Mouse (Mus musculus) C2C12 (cell line): ENCODE results near the gene Ugt2b5. TPM values are rescaled to one million over a fixed set of nuclear protein-coding genes. Genes with fewer than 3 reads are reported as not detected.

Experiments
- H3K27me3 ChIP-seq: one replicate; pipeline ENCODE4 v1.6.1; 2011; ENCODE audit not compliant: control insufficient read depth, insufficient read depth, insufficient read length
- H3K36me3 ChIP-seq: one replicate; pipeline ENCODE4 v1.6.1; 2011; ENCODE audit not compliant: control insufficient read depth, insufficient read depth
- H3K4me3 ChIP-seq: one replicate; pipeline ENCODE4 v1.5.1; 2011; ENCODE audit warnings: mild to moderate bottlenecking, control low read depth; ENCODE audit not compliant: poor library complexity, insufficient read depth, severe bottlenecking
- H3K79me2 ChIP-seq: one replicate; pipeline ENCODE4 v1.6.1; 2011; ENCODE audit not compliant: control insufficient read depth, insufficient read depth
- H3K79me3 ChIP-seq: one replicate; pipeline ENCODE4 v1.6.1; 2011; ENCODE audit warnings: low read depth, control low read depth
- H3ac ChIP-seq: one replicate; pipeline ENCODE3; 2011; ENCODE audit warnings: low read depth; ENCODE audit not compliant: control insufficient read depth, insufficient read length
- CEBPB ChIP-seq: IDR thresholded peaks from one replicate; pipeline ENCODE4 v1.6.1; 2011; ENCODE audit warnings: low read depth, mild to moderate bottlenecking, control low read depth, moderate library complexity
- CTCF ChIP-seq: IDR thresholded peaks from one replicate; pipeline ENCODE4 v1.5.1; 2011; ENCODE audit not compliant: control insufficient read depth, insufficient read depth, insufficient read length
- FOSL1 ChIP-seq: IDR thresholded peaks from one replicate; pipeline ENCODE4 v1.8.0; 2011; ENCODE audit warnings: mild to moderate bottlenecking, low read length; ENCODE audit not compliant: poor library complexity, insufficient read depth, severe bottlenecking
- MAX ChIP-seq: IDR thresholded peaks from one replicate; pipeline ENCODE4 v1.6.1; 2011; ENCODE audit warnings: mild to moderate bottlenecking, control low read depth
- MYOD1 ChIP-seq: IDR thresholded peaks from one replicate; pipeline ENCODE4 v1.6.1; 2011; ENCODE audit warnings: low read depth; ENCODE audit not compliant: control insufficient read depth, insufficient read length
- MYOG ChIP-seq: IDR thresholded peaks from one replicate; pipeline ENCODE4 v1.6.1; 2011; ENCODE audit not compliant: control insufficient read depth, insufficient read length; ENCODE audit errors: extremely low read depth
- USF1 ChIP-seq: IDR thresholded peaks from one replicate; pipeline ENCODE4 v1.6.1; 2011; ENCODE audit warnings: low read depth, mild to moderate bottlenecking, control low read depth, moderate library complexity
- polyA plus RNA-seq: library from polyadenylated mRNA; unstranded; fragments of >200 nt; fragmentation: generic; extraction: Trizol; gene quantifications from one replicate; pipeline ENCODE4 v1.2.1, GENCODE M21; 2012; ENCODE audit warnings: missing spikeins

Ugt2b5 gene
- polyA plus RNA-seq, 1 experiment = not detected

DNA sequence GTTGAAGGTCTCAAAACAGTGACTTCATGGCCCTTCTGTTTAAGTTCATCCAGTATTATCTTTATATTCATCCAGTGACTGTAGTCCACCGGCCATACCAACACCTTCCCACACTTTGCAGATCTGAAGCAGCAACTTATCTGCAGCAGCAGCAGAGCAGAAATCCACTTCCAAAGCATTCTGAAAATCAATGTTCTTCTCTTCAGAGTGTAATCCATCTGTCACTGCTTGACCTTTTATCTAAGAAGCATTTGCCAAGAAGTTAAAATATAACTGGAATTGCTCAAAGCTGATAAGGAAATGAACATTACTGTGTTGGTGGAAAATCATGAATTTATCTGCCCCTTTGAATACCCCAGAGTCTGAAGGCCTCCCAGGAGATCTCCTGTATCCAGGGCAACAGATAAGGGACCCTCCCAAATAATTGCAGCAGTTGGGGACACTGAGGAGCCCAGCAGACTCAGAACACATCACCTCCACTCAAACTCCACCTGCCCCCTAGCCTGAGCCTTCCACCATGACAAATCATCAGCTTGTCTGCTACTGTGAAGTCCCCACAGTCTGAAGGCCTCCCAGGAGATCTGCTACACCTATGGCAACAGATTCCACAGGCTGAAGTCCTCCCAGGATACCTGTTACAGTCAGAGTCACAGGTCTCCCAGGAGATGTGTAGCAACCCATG lies 47.6 kb downstream of the Ugt2b5 start, which contains the start of gene Ugt2b36:
Gene Ugt2b36 (minus strand): TSS at position 210 of the 682 bp plus-strand sequence.
- Histone ChIP-seq H3K79me3 (no peaks in the 10 kb centered on the region), H3K79me2 (no peaks in the 10 kb centered on the region), H3ac (no peak within 1 kb of the TSS), H3K36me3 (no peaks in the 10 kb centered on the region), H3K4me3 (no peak within 1 kb of the TSS), H3K27me3 (no peaks in the 10 kb centered on the region)
- TF ChIP-seq MAX = no peak
- no peak for TF ChIP-seq USF1
- TF ChIP-seq MYOG = no peak
- TF ChIP-seq CTCF = no peak
- no peak for TF ChIP-seq MYOD1
- no peak for TF ChIP-seq FOSL1
- TF ChIP-seq CEBPB = no peak

DNA sequence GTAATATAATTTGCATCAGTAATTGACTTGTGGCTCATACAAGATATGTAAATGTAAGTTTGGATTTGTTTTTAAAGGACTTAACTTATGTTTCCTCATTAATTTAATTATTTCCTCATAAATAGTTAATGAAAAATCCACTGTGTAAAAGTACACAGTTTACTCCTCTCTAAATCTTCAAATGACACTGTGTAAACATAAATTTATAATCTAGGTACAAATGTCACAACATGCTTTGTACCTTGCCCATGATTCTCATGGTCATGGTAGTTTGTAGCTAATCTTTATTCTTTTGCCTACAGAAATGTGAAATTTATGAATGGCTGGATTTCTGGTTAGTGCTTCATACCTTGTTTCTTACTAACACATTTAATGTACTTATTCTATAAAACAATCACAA lies 49.0 kb downstream of the Ugt2b5 start:
- Histone ChIP-seq H3K36me3 (no peaks in the 10 kb centered on the region), H3K27me3 (no peaks in the 10 kb centered on the region), H3K79me3 (no peaks in the 10 kb centered on the region), H3ac (no peak overlapping the region), H3K4me3 (no peak overlapping the region), H3K79me2 (no peaks in the 10 kb centered on the region)
- TF ChIP-seq FOSL1 (no peak), MYOG (no peak), CTCF (no peak), MAX (no peak), USF1 (no peak), MYOD1 (no peak), CEBPB (no peak)

GRCm38 (mm10) chr5:87089264-87089663 lies 50.9 kb downstream of the Ugt2b5 start:
- Histone ChIP-seq H3K79me3 (no peaks in the 10 kb centered on the region), H3K27me3 (no peaks in the 10 kb centered on the region), H3K79me2 (no peaks in the 10 kb centered on the region), H3ac (no peak overlapping the region), H3K4me3 (no peak overlapping the region), H3K36me3 (no peaks in the 10 kb centered on the region)
- TF ChIP-seq FOSL1 (no peak), CTCF (no peak), MYOG (no peak), CEBPB (no peak), MYOD1 (no peak), MAX (no peak), USF1 (no peak)

DNA sequence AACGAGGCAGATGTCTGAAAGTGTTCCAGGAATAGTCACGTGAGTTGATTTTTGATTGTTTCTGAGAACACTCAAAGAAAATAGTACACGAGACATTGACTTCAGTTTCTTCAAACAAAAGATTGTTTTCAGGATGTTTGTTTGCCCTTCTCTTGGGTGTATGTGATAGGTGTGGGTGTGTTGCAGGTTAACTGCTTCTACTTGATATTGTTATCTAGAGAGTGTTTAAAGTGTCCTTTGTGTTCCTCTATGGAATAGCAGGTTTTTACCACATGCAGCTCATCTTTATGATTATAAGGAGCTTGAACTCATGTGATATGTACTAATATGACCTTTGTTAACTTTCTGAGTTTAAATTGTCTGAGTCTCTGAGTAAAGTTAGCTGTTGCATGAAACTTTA lies 53.8 kb downstream of the Ugt2b5 start:
- no peaks in the 10 kb centered on the region for H3K36me3 ChIP-seq
- H3K4me3 ChIP-seq = no peak overlapping the region
- TF ChIP-seq FOSL1 (no peak), MYOG (no peak), MAX (no peak), CTCF (no peak)
- H3K79me3 ChIP-seq = no peaks in the 10 kb centered on the region
- no peak overlapping the region for H3ac ChIP-seq
- no peaks in the 10 kb centered on the region for H3K79me2 ChIP-seq
- H3K27me3 ChIP-seq = no peaks in the 10 kb centered on the region

Other genes starting within 250 kb of the Ugt2b5 start
- not detected for gene Ugt2b34, start 233.4 kb downstream of the Ugt2b5 start, polyA plus RNA-seq
- not detected for gene Ugt2b1, start 213.8 kb downstream of the Ugt2b5 start, polyA plus RNA-seq
- not detected for gene Ugt2b35, start 139.5 kb downstream of the Ugt2b5 start, polyA plus RNA-seq
- not detected for gene Ugt2b36, start 47.8 kb downstream of the Ugt2b5 start, polyA plus RNA-seq
- gene Ugt2b37, start 114.5 kb upstream of the Ugt2b5 start, polyA plus RNA-seq = not detected
- not detected for gene Ugt2a3, start 196.9 kb upstream of the Ugt2b5 start, polyA plus RNA-seq